Comparison of ENCODE assay signal across 8 mouse cellular contexts in genomic region chr6:33929342-33930086, GRCm38 (mm10).
DNase-seq lines count a peak whose midpoint lies in the region; ATAC-seq lines count a peak whose summit lies in the region.

No protein-coding gene starts in this region.

- no peaks in the 10 kb centered on the region for H3K9me3 ChIP-seq in hindbrain, embryonic 14.5 days (ENCODE audit: control insufficient read depth, low read length)

- H3K4me3 ChIP-seq in hindbrain, embryonic 14.5 days (replicated peaks; ENCODE audit: low read length): no peak overlapping the region

- H3K27ac ChIP-seq in hindbrain, embryonic 14.5 days: peak overlapping the region; percentile 64

- H3K27me3 ChIP-seq in hindbrain, embryonic 14.5 days (ENCODE audit: control insufficient read depth, insufficient read depth, low read length): no peaks in the 10 kb centered on the region

- ATAC-seq in hindbrain, embryonic 14.5 days (ENCODE audit: low FRiP score): peak; percentile 84

- H3K4me1 ChIP-seq in hindbrain, embryonic 14.5 days (replicated peaks; ENCODE audit: control insufficient read depth, insufficient read depth, low read length): peaks cover 5% of the 10 kb centered on the region; the same call in 1 of the 2 replicates

- no peak overlapping the region for H3K9ac ChIP-seq in hindbrain, embryonic 14.5 days

- H3K4me2 ChIP-seq in hindbrain, embryonic 14.5 days (replicated peaks): no peak overlapping the region

- 28% methylated on average over 13 of the region's 13 CpGs for WGBS in hindbrain, embryonic 14.5 days

- peak; percentile 66 for DNase-seq in R1 (ENCODE audit: low read depth, low spot score)
- DNase-seq in cerebellum, postnatal 14 days: peak; percentile 92 to 93
- peak; percentile 77 to 84 for DNase-seq in frontal cortex, postnatal 36 days (ENCODE audit: low spot score in 2 of 2)
- peak; percentile 87 for DNase-seq in hindbrain, embryonic 14.5 days (ENCODE audit: low spot score)
- peak; percentile 72 to 85 for DNase-seq in layer of hippocampus, postnatal 14 days (ENCODE audit: low spot score in 2 of 2)
- peak; percentile 80 to 83 for DNase-seq in lung, postnatal 4 days
- DNase-seq in right cerebral cortex, postnatal 10 days (ENCODE audit: low spot score in 2 of 2): peak; percentile 87 to 89
- peak; percentile 26 for DNase-seq in urinary bladder, postnatal 10 days (ENCODE audit: low spot score)

- H3K36me3 ChIP-seq in hindbrain, embryonic 14.5 days (replicated peaks; ENCODE audit: control insufficient read depth, insufficient read depth): no peaks in the 10 kb centered on the region

Comparison
In these comparisons a context has a peak if more than half of its experiments do, and no peak if none do; other contexts are left out.
1. DNase-seq: peak in every context shown above with its lines; median percentile 92 in cerebellum, postnatal 14 days; 88 in right cerebral cortex, postnatal 10 days; 87 in hindbrain, embryonic 14.5 days; 82 in lung, postnatal 4 days; 80 in frontal cortex, postnatal 36 days; 78 in layer of hippocampus, postnatal 14 days; 66 in R1; 26 in urinary bladder, postnatal 10 days.